Mouse (Mus musculus): ENCODE data around the gene Hdac11. TPM values are rescaled to one million over a fixed set of nuclear protein-coding genes. Genes with fewer than 3 reads are reported as not detected.

Gene Hdac11
- polyA plus RNA-seq, 1 experiment from 2014 or later: 16.2 TPM

GRCm38 (mm10) chr6:91182075-91182490 lies 25.6 kb downstream of the Hdac11 start:
- no peak overlapping the region for H3K4me2 ChIP-seq (ENCODE audit: low read length)
- H3K27me3 ChIP-seq (ENCODE audit: insufficient read depth, low read length): no peaks in the 10 kb centered on the region
- WGBS: 70% methylated on average over 4 of the region's 4 CpGs
- H3K27ac ChIP-seq: no peak overlapping the region
- DNase-seq (ENCODE audit: low spot score): no peak
- no peak overlapping the region for H3K4me3 ChIP-seq (replicated peaks; ENCODE audit: low read depth, low read length)
- no peak for TF ChIP-seq CTCF (IDR thresholded peaks at IDR 0.05; ENCODE audit: low read depth)
- H3K4me1 ChIP-seq (replicated peaks; ENCODE audit: insufficient read depth, low read length): no peaks in the 10 kb centered on the region
- no peak overlapping the region for H3K9ac ChIP-seq (ENCODE audit: low read depth, low read length)
- no peaks in the 10 kb centered on the region for H3K36me3 ChIP-seq (ENCODE audit: insufficient read depth, low read length)
- no peak for ATAC-seq (replicated peaks; ENCODE audit: low FRiP score, low read depth)
- H3K9me3 ChIP-seq (replicated peaks; ENCODE audit: low read length): no peaks in the 10 kb centered on the region

DNA sequence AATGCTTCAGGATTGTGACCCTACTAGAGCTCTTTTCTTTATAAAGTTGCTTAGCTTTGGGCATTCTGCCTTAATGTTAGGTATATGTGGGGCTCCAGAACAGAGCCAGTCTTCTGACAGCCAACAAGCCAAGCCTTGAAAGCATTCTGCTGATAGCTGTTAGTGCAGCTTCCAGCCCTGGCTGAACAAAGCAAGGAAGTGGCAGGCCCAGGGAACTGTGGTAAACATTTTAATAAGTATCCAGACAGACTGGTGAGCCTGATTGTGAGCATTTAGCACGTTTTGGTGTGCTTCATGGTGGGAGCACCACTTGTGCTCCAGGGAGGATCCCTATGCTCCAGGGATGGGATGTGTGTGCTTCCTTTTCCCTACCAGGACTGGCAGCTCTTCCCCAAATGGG lies 26.6 kb downstream of the Hdac11 start:
- Histone ChIP-seq H3K36me3 (ENCODE audit: insufficient read depth, low read length) (no peaks in the 10 kb centered on the region), H3K27me3 (ENCODE audit: insufficient read depth, low read length) (no peaks in the 10 kb centered on the region), H3K4me3 (replicated peaks; ENCODE audit: low read depth, low read length) (no peak overlapping the region), H3K4me1 (replicated peaks; ENCODE audit: insufficient read depth, low read length) (no peaks in the 10 kb centered on the region), H3K9me3 (replicated peaks; ENCODE audit: low read length) (no peaks in the 10 kb centered on the region), H3K27ac (no peak overlapping the region), H3K9ac (ENCODE audit: low read depth, low read length) (no peak overlapping the region), H3K4me2 (ENCODE audit: low read length) (no peak overlapping the region)
- TF ChIP-seq CTCF (IDR thresholded peaks at IDR 0.05; ENCODE audit: low read depth): no peak
- DNase-seq (ENCODE audit: low spot score): no peak
- whole genome bisulfite sequencing: 44% methylated on average over 1 of the region's 1 CpGs
- ATAC-seq (replicated peaks; ENCODE audit: low FRiP score, low read depth): no peak

GRCm38 (mm10) chr6:91183980-91184379 lies 27.5 kb downstream of the Hdac11 start:
- no peak for DNase-seq (ENCODE audit: low spot score)
- WGBS: 43% methylated on average over 2 of the region's 2 CpGs

DNA sequence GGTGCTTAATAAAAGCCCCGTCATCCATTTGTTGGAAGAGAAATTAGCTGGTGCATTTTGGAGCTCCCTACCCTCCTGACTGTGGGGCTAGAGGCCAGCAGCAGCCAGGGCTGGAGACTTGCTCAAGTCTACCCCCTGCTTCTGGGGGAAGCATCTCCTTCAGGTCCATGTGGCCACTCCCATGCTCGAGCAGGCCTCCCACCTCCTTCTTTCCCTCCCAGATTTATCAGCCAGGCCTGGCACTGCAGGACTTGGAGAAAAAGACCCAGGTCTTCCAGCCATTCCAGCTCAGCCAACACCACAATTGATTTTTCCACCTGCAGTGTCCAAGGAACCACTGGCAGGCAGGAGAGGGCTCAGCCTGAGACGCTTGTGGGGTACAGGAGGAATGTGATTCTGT lies 28.3 kb downstream of the Hdac11 start:
- ATAC-seq (replicated peaks; ENCODE audit: low FRiP score, low read depth) (no peak), DNase-seq (ENCODE audit: low spot score) (no peak)
- no peaks in the 10 kb centered on the region for H3K27me3 ChIP-seq (ENCODE audit: insufficient read depth, low read length)
- H3K4me2 ChIP-seq (ENCODE audit: low read length): no peak overlapping the region
- no peak overlapping the region for H3K4me3 ChIP-seq (replicated peaks; ENCODE audit: low read depth, low read length)
- H3K36me3 ChIP-seq (ENCODE audit: insufficient read depth, low read length): no peaks in the 10 kb centered on the region
- H3K27ac ChIP-seq: no peak overlapping the region
- H3K9me3 ChIP-seq (replicated peaks; ENCODE audit: low read length): no peaks in the 10 kb centered on the region
- no peak for TF ChIP-seq CTCF (IDR thresholded peaks at IDR 0.05; ENCODE audit: low read depth)
- 71% methylated on average over 3 of the region's 3 CpGs for WGBS
- no peak overlapping the region for H3K9ac ChIP-seq (ENCODE audit: low read depth, low read length)
- no peaks in the 10 kb centered on the region for H3K4me1 ChIP-seq (replicated peaks; ENCODE audit: insufficient read depth, low read length)

More at GRCm38 (mm10) chr6:91183980-91184379, 27.5 kb downstream of the Hdac11 start:
- Histone ChIP-seq H3K27ac (no peak overlapping the region), H3K9ac (ENCODE audit: low read depth, low read length) (no peak overlapping the region), H3K4me2 (ENCODE audit: low read length) (no peak overlapping the region), H3K27me3 (ENCODE audit: insufficient read depth, low read length) (no peaks in the 10 kb centered on the region), H3K4me3 (replicated peaks; ENCODE audit: low read depth, low read length) (no peak overlapping the region), H3K36me3 (ENCODE audit: insufficient read depth, low read length) (no peaks in the 10 kb centered on the region), H3K4me1 (replicated peaks; ENCODE audit: insufficient read depth, low read length) (no peaks in the 10 kb centered on the region), H3K9me3 (replicated peaks; ENCODE audit: low read length) (no peaks in the 10 kb centered on the region)
- no peak for ATAC-seq (replicated peaks; ENCODE audit: low FRiP score, low read depth)
- no peak for TF ChIP-seq CTCF (IDR thresholded peaks at IDR 0.05; ENCODE audit: low read depth)

DNA sequence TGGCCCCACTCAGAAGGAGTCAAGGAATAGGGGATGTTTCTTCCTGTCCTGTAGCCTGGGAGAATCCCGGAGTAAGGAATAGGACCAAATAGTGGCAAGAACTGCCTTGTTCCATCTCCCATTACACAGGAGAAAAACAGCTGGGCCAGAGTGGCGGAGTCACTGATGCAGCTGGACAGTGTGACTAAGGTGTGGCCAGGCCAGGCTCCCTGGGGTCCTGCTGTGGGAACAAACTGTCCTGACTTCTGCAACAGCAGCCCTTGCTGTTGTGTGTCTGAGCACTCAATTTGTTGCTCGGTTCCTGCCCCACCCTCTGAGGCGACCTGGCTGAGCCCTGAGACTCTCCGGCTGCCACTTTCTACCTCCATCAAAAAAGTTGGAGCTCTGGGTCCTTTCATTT lies 29.0 kb downstream of the Hdac11 start:
- Histone ChIP-seq H3K9me3 (replicated peaks; ENCODE audit: low read length) (no peaks in the 10 kb centered on the region), H3K4me1 (replicated peaks; ENCODE audit: insufficient read depth, low read length) (no peaks in the 10 kb centered on the region), H3K4me3 (replicated peaks; ENCODE audit: low read depth, low read length) (no peak overlapping the region), H3K27me3 (ENCODE audit: insufficient read depth, low read length) (no peaks in the 10 kb centered on the region), H3K36me3 (ENCODE audit: insufficient read depth, low read length) (no peaks in the 10 kb centered on the region), H3K9ac (ENCODE audit: low read depth, low read length) (no peak overlapping the region), H3K27ac (no peak overlapping the region), H3K4me2 (ENCODE audit: low read length) (no peak overlapping the region)
- no peak for DNase-seq (ENCODE audit: low spot score)
- 76% methylated on average over 5 of the region's 5 CpGs for WGBS
- ATAC-seq (replicated peaks; ENCODE audit: low FRiP score, low read depth): no peak
- TF ChIP-seq CTCF (IDR thresholded peaks at IDR 0.05; ENCODE audit: low read depth): no peak

DNA sequence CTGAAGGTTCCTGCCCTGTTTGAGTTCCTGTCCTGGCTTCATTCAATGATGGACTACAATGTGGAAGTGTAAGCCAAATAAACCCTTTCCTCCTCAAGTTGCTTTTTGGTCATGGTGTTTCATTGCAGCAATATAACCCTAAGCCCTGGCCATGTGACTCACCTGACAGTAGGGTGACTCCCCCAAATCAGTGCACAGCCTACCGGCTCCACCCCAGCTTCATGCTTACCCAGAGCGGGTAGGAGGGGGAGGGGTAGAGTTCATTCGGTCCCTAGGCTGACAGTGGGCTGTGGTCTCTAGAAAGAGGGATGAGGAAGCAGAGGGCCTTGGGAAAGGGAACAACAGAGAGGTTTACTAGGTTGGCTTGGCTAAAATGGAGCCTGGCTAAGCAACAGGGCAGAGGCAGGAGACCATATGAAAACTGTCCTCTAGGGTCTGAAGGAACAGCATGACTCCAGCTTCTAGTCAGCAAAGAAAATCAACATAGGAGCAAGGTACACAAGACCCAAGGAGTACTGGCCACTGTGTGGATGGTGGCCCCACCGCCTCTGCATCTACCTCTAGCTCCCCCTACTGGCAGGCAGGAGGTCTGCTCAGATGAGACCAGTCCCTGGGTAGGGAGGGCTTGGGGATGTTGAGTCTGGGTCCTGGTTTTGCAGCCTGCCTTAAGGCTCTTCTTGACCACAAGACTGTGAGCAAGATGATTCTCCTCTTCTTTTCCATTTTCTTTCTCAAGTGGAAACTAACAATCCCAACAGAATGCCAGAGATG lies 29.9 kb downstream of the Hdac11 start:
- TF ChIP-seq CTCF (IDR thresholded peaks at IDR 0.05; ENCODE audit: low read depth): peak; percentile 64
- H3K4me1 ChIP-seq (replicated peaks; ENCODE audit: insufficient read depth, low read length): no peaks in the 10 kb centered on the region
- DNase-seq (ENCODE audit: low spot score) (no peak), ATAC-seq (replicated peaks; ENCODE audit: low FRiP score, low read depth) (no peak)
- H3K9ac ChIP-seq (ENCODE audit: low read depth, low read length): no peak overlapping the region
- H3K4me2 ChIP-seq (ENCODE audit: low read length): no peak overlapping the region
- no peaks in the 10 kb centered on the region for H3K36me3 ChIP-seq (ENCODE audit: insufficient read depth, low read length)
- no peaks in the 10 kb centered on the region for H3K27me3 ChIP-seq (ENCODE audit: insufficient read depth, low read length)
- no peak overlapping the region for H3K27ac ChIP-seq
- H3K4me3 ChIP-seq (replicated peaks; ENCODE audit: low read depth, low read length): no peak overlapping the region
- no peaks in the 10 kb centered on the region for H3K9me3 ChIP-seq (replicated peaks; ENCODE audit: low read length)
- 45% methylated on average over 4 of the region's 4 CpGs for WGBS

DNA sequence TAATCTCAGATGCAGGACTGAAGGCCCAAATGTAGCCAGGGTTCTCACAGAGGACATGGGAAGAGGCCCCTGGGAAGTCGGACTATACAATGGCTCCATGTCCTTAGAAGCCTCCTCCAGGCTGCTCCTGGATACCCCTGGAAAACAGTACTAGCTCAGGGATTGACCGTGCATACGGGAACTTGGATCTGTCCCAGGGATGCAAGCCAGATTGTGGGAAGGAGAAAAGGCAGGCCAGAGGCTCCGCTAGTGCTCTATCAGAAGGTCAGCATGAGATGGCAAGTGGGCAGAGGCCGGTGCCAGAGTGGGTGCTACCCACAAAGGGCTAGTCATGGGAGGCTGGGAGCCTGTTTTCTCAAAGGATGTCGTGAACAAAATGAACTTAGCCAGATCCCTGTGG lies 30.5 kb downstream of the Hdac11 start:
- H3K4me1 ChIP-seq (replicated peaks; ENCODE audit: insufficient read depth, low read length): no peaks in the 10 kb centered on the region
- H3K27me3 ChIP-seq (ENCODE audit: insufficient read depth, low read length): no peaks in the 10 kb centered on the region
- no peak for ATAC-seq (replicated peaks; ENCODE audit: low FRiP score, low read depth)
- H3K9me3 ChIP-seq (replicated peaks; ENCODE audit: low read length): no peaks in the 10 kb centered on the region
- H3K36me3 ChIP-seq (ENCODE audit: insufficient read depth, low read length): no peaks in the 10 kb centered on the region
- no peak for TF ChIP-seq CTCF (IDR thresholded peaks at IDR 0.05; ENCODE audit: low read depth)
- no peak overlapping the region for H3K4me2 ChIP-seq (ENCODE audit: low read length)
- WGBS: 73% methylated on average over 6 of the region's 6 CpGs
- DNase-seq (ENCODE audit: low spot score): no peak
- no peak overlapping the region for H3K27ac ChIP-seq
- no peak overlapping the region for H3K9ac ChIP-seq (ENCODE audit: low read depth, low read length)
- H3K4me3 ChIP-seq (replicated peaks; ENCODE audit: low read depth, low read length): no peak overlapping the region
